Mouse (Mus musculus): ENCODE data around the gene Gm11214. TPM values are rescaled to one million over a fixed set of nuclear protein-coding genes. Genes with fewer than 3 reads are reported as not detected.

Gm11214 gene
- polyA plus RNA-seq, 1 experiment from 2014 or later, result not detected

- Histone ChIP-seq H3K27me3 (replicated peaks; ENCODE audit: control insufficient read depth, insufficient read depth, low read length) (no peaks in the 10 kb centered on the region), H3K9ac (ENCODE audit: low read length) (no peak overlapping the region), H3K36me3 (ENCODE audit: control insufficient read depth, insufficient read depth, low read length) (no peaks in the 10 kb centered on the region), H3K27ac (ENCODE audit: low read depth) (no peak overlapping the region), H3K9me3 (ENCODE audit: control insufficient read depth, low read length) (no peaks in the 10 kb centered on the region), H3K4me1 (replicated peaks; ENCODE audit: control insufficient read depth, insufficient read depth, low read length) (peaks cover 5% of the 10 kb centered on the region; the same call in 1 of the 2 replicates), H3K4me3 (ENCODE audit: low read depth, low read length) (no peak overlapping the region), H3K4me2 (ENCODE audit: low read length) (no peak overlapping the region)
- no peak for DNase-seq (ENCODE audit: low spot score)
- ATAC-seq (replicated peaks; ENCODE audit: low FRiP score, low TSS enrichment, low read depth), result no peak
- 91% methylated on average over 3 of the region's 3 CpGs for WGBS
These were observed 18.4 kb upstream of the Gm11214 start for GRCm38 (mm10) chr4:63681557-63681956.

- Histone ChIP-seq H3K36me3 (ENCODE audit: control insufficient read depth, insufficient read depth, low read length) (no peaks in the 10 kb centered on the region), H3K9me3 (ENCODE audit: control insufficient read depth, low read length) (no peaks in the 10 kb centered on the region), H3K4me2 (ENCODE audit: low read length) (no peak overlapping the region), H3K27me3 (replicated peaks; ENCODE audit: control insufficient read depth, insufficient read depth, low read length) (no peaks in the 10 kb centered on the region), H3K4me1 (replicated peaks; ENCODE audit: control insufficient read depth, insufficient read depth, low read length) (no peaks in the 10 kb centered on the region), H3K27ac (ENCODE audit: low read depth) (no peak overlapping the region), H3K4me3 (ENCODE audit: low read depth, low read length) (no peak overlapping the region), H3K9ac (ENCODE audit: low read length) (no peak overlapping the region)
- DNase-seq (ENCODE audit: low spot score), result no peak
- WGBS, result 51% methylated on average over 2 of the region's 2 CpGs
- no peak for ATAC-seq (replicated peaks; ENCODE audit: low FRiP score, low TSS enrichment, low read depth)
These were observed 11.9 kb upstream of the Gm11214 start for GRCm38 (mm10) chr4:63675128-63675527.

GRCm38 (mm10) chr4:63668255-63668654, 5.1 kb upstream of the Gm11214 start:
- 78% methylated on average over 4 of the region's 4 CpGs for WGBS
- Histone ChIP-seq H3K27ac (ENCODE audit: low read depth) (no peak overlapping the region), H3K4me2 (ENCODE audit: low read length) (no peak overlapping the region), H3K4me1 (replicated peaks; ENCODE audit: control insufficient read depth, insufficient read depth, low read length) (no peaks in the 10 kb centered on the region), H3K9ac (ENCODE audit: low read length) (no peak overlapping the region), H3K27me3 (replicated peaks; ENCODE audit: control insufficient read depth, insufficient read depth, low read length) (no peaks in the 10 kb centered on the region), H3K36me3 (ENCODE audit: control insufficient read depth, insufficient read depth, low read length) (no peaks in the 10 kb centered on the region), H3K9me3 (ENCODE audit: control insufficient read depth, low read length) (no peaks in the 10 kb centered on the region), H3K4me3 (ENCODE audit: low read depth, low read length) (no peak overlapping the region)
- ATAC-seq (replicated peaks; ENCODE audit: low FRiP score, low TSS enrichment, low read depth), result no peak
- no peak for DNase-seq (ENCODE audit: low spot score)

DNA sequence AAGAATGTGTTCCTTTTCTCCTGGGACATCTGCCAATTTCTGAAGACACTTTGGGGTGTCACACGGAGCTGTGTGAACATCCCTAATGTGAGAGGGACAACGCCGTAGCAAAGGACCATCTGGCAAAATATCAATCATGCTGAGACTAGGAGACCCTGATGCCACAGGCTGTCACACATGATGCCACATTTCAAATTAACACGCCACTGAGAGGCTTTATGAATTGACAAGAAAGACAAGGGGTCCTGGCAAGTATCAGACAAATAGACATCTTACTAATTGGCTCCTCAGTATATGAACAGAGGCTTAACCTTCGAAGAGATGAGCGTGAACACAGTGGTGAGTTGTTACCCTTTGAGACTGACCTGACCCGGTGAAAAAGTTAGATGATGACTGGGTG, 2.6 kb upstream of the Gm11214 start:
- H3K4me3 ChIP-seq (ENCODE audit: low read depth, low read length), result no peak overlapping the region
- 85% methylated on average over 7 of the region's 7 CpGs for WGBS
- no peak overlapping the region for H3K4me2 ChIP-seq (ENCODE audit: low read length)
- H3K9ac ChIP-seq (ENCODE audit: low read length), result no peak overlapping the region
- H3K36me3 ChIP-seq (ENCODE audit: control insufficient read depth, insufficient read depth, low read length), result no peaks in the 10 kb centered on the region
- DNase-seq (ENCODE audit: low spot score), result no peak
- no peaks in the 10 kb centered on the region for H3K9me3 ChIP-seq (ENCODE audit: control insufficient read depth, low read length)
- H3K4me1 ChIP-seq (replicated peaks; ENCODE audit: control insufficient read depth, insufficient read depth, low read length), result no peaks in the 10 kb centered on the region
- no peak for ATAC-seq (replicated peaks; ENCODE audit: low FRiP score, low TSS enrichment, low read depth)
- H3K27me3 ChIP-seq (replicated peaks; ENCODE audit: control insufficient read depth, insufficient read depth, low read length), result no peaks in the 10 kb centered on the region
- no peak overlapping the region for H3K27ac ChIP-seq (ENCODE audit: low read depth)

DNA sequence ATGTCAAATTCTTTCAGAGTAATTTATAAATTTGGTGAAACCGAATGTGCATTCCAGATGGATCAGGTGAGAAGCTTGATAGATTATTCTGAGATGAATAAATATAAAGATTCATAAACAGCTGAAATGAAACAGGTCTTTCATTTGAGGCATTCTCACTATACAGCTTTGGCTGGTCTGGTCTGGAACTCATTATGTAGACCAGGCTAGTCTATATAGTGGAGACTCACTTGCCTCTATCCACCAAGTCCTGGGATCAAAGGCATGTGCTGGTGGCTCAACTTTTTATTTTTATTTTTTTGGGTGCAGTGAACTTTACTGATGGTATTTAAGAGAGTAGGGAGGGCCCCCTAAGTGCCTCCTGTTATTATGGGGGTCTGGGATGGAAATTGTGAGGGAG, 1.3 kb downstream of the Gm11214 start:
- Histone ChIP-seq H3K9ac (ENCODE audit: low read length) (no peak overlapping the region), H3K36me3 (ENCODE audit: control insufficient read depth, insufficient read depth, low read length) (no peaks in the 10 kb centered on the region), H3K27me3 (replicated peaks; ENCODE audit: control insufficient read depth, insufficient read depth, low read length) (no peaks in the 10 kb centered on the region), H3K9me3 (ENCODE audit: control insufficient read depth, low read length) (no peaks in the 10 kb centered on the region), H3K4me3 (ENCODE audit: low read depth, low read length) (no peak overlapping the region), H3K27ac (ENCODE audit: low read depth) (no peak overlapping the region), H3K4me1 (replicated peaks; ENCODE audit: control insufficient read depth, insufficient read depth, low read length) (no peaks in the 10 kb centered on the region), H3K4me2 (ENCODE audit: low read length) (no peak overlapping the region)
- DNase-seq (ENCODE audit: low spot score), result no peak
- ATAC-seq (replicated peaks; ENCODE audit: low FRiP score, low TSS enrichment, low read depth), result no peak
- WGBS, result 90% methylated on average over 1 of the region's 1 CpGs

- Histone ChIP-seq H3K4me3 (ENCODE audit: low read depth, low read length) (no peak overlapping the region), H3K4me2 (ENCODE audit: low read length) (no peak overlapping the region), H3K27ac (ENCODE audit: low read depth) (no peak overlapping the region), H3K4me1 (replicated peaks; ENCODE audit: control insufficient read depth, insufficient read depth, low read length) (no peaks in the 10 kb centered on the region), H3K9ac (ENCODE audit: low read length) (no peak overlapping the region), H3K36me3 (ENCODE audit: control insufficient read depth, insufficient read depth, low read length) (no peaks in the 10 kb centered on the region), H3K27me3 (replicated peaks; ENCODE audit: control insufficient read depth, insufficient read depth, low read length) (no peaks in the 10 kb centered on the region), H3K9me3 (ENCODE audit: control insufficient read depth, low read length) (no peaks in the 10 kb centered on the region)
- no peak for DNase-seq (ENCODE audit: low spot score)
- WGBS, result 78% methylated on average over 1 of the region's 1 CpGs
- no peak for ATAC-seq (replicated peaks; ENCODE audit: low FRiP score, low TSS enrichment, low read depth)
These were observed 1.8 kb downstream of the Gm11214 start for GRCm38 (mm10) chr4:63661426-63661825.

GRCm38 (mm10) chr4:63659775-63660174, 3.4 kb downstream of the Gm11214 start:
- H3K9ac ChIP-seq (ENCODE audit: low read length), result no peak overlapping the region
- no peaks in the 10 kb centered on the region for H3K27me3 ChIP-seq (replicated peaks; ENCODE audit: control insufficient read depth, insufficient read depth, low read length)
- H3K9me3 ChIP-seq (ENCODE audit: control insufficient read depth, low read length), result no peaks in the 10 kb centered on the region
- ATAC-seq (replicated peaks; ENCODE audit: low FRiP score, low TSS enrichment, low read depth), result no peak
- no peaks in the 10 kb centered on the region for H3K4me1 ChIP-seq (replicated peaks; ENCODE audit: control insufficient read depth, insufficient read depth, low read length)
- H3K27ac ChIP-seq (ENCODE audit: low read depth), result no peak overlapping the region
- H3K36me3 ChIP-seq (ENCODE audit: control insufficient read depth, insufficient read depth, low read length), result no peaks in the 10 kb centered on the region
- H3K4me3 ChIP-seq (ENCODE audit: low read depth, low read length), result no peak overlapping the region
- no peak overlapping the region for H3K4me2 ChIP-seq (ENCODE audit: low read length)
- 94% methylated on average over 1 of the region's 1 CpGs for WGBS
- no peak for DNase-seq (ENCODE audit: low spot score)

- no peak overlapping the region for H3K4me2 ChIP-seq (ENCODE audit: low read length)
- DNase-seq (ENCODE audit: low spot score) (no peak), ATAC-seq (replicated peaks; ENCODE audit: low FRiP score, low TSS enrichment, low read depth) (no peak)
- no peaks in the 10 kb centered on the region for H3K36me3 ChIP-seq (ENCODE audit: control insufficient read depth, insufficient read depth, low read length)
- no peak overlapping the region for H3K9ac ChIP-seq (ENCODE audit: low read length)
- no peak overlapping the region for H3K27ac ChIP-seq (ENCODE audit: low read depth)
- H3K27me3 ChIP-seq (replicated peaks; ENCODE audit: control insufficient read depth, insufficient read depth, low read length), result no peaks in the 10 kb centered on the region
- WGBS, result 42% methylated on average over 4 of the region's 4 CpGs
- H3K4me3 ChIP-seq (ENCODE audit: low read depth, low read length), result no peak overlapping the region
- no peaks in the 10 kb centered on the region for H3K4me1 ChIP-seq (replicated peaks; ENCODE audit: control insufficient read depth, insufficient read depth, low read length)
- H3K9me3 ChIP-seq (ENCODE audit: control insufficient read depth, low read length), result no peaks in the 10 kb centered on the region
These were observed 4.1 kb downstream of the Gm11214 start for GRCm38 (mm10) chr4:63659086-63659485.

DNA sequence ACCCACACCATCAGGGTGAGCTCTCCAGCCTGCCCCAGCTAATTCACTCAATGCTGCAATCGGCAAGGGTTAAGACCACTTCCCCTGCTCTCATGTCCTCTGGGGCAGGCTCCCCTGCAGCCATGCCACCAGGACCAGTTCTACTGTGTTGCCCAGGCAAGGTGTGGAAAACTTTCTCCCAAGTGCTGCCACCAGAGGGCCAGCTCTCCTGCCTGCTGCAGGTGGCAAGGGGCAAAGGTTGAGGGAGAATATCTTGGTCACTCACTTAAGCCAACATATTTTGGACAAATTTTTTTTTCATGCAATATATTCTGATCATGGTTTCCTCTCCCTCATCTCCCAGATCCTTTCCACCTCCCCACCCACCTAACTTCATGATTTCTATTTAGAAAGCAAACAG, 8.8 kb downstream of the Gm11214 start:
- Histone ChIP-seq H3K36me3 (ENCODE audit: control insufficient read depth, insufficient read depth, low read length) (no peaks in the 10 kb centered on the region), H3K9ac (ENCODE audit: low read length) (no peak overlapping the region), H3K4me2 (ENCODE audit: low read length) (no peak overlapping the region), H3K4me3 (ENCODE audit: low read depth, low read length) (no peak overlapping the region), H3K27ac (ENCODE audit: low read depth) (no peak overlapping the region), H3K9me3 (ENCODE audit: control insufficient read depth, low read length) (no peaks in the 10 kb centered on the region), H3K4me1 (replicated peaks; ENCODE audit: control insufficient read depth, insufficient read depth, low read length) (no peaks in the 10 kb centered on the region), H3K27me3 (replicated peaks; ENCODE audit: control insufficient read depth, insufficient read depth, low read length) (no peaks in the 10 kb centered on the region)
- DNase-seq (ENCODE audit: low spot score), result no peak
- no peak for ATAC-seq (replicated peaks; ENCODE audit: low FRiP score, low TSS enrichment, low read depth)
- WGBS, result 43% methylated on average over 1 of the region's 1 CpGs

Data from intestine, embryonic 14.5 days (tissue).